Mouse (Mus musculus) kidney, adult 11 months (tissue): ENCODE results near the gene Mreg.

Experiments used
- DNase-seq: peaks from one replicate; pipeline ENCODE4 v3.0.0; 2022

Mreg gene

DNA sequence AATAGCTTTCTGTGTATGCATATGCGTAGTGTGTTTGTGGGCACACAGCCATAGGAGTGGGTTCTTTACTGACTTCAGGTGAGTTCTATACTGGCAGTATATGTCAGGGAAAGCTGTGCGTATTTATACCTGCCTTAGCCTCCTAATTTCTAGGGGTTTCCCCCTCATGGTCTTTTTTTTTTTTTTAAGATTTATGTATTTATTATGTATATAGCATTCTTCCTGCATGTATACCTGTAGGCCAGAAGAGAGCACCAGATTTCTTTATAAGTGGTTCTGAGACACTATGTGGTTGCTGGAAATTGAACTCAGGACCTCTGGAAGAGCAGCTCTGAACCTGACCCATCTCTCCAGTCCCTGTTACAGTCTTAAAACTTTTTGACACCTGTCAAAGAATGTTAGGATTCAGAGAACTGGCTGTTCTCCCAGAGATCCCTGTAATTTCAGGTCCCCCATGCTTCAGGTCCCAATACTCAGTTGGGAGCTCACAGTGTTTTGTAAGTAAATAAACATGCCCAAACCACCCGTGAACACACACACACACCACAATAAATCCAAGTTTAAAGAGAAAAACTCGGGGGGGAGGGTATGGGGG, 14.9 kb upstream of the Mreg start:
- no peak for DNase-seq

DNA sequence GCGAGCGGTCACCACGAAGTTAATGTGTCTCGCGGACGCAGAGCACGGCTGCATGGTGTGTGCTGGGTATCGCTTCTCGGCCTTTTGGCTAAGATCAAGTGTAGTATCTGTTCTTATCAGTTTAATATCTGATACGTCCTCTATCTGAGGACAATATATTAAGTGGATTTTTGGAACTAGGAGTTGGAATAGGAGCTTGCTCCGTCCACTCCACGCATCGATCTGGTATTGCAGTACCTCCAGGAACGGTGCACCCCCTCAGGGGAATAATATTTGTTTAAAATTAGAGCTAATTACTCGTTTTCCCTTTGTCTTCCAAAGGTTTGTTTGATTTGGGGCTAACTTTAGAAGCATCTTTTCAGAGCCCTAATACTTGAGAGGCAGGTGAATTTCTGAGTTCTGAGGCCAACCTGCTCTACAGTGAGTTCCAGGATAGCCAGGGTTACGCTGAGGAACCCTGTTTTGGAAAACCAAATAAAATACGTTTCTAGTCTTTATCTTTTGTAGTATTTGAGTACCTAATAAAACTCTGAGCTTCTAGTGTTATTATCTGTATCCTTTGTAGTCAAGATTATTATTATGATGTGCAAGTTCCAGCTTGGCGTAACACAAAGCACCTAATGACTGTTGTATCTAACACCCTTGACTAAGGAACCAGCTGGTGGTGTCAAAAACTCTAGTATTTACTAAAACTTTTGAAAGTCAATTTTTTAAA, 14.2 kb upstream of the Mreg start:
- DNase-seq: peak; percentile 33

DNA sequence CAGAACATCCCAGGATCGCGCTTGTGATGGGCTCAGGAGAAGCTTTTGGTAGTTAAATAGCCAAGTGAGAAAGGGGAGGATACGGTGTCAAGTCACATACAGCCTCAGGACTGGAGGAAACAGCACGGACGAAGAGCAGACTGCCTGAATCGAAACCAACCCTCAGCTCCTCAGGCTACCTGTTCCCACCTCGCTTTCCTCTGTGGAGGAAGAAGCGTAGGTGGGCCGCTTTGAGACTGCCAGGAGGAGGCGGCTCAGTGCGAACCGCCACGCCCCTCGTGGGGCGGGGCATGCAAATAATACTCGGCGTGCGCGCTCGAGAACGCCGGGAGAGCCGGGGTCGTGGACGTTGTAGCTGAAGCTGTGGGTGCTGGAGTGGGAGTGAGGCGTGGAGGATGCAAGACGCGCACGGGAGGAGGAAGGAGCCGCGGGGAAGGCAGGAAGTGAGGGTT, 13.6 kb upstream of the Mreg start:
- peak; percentile 77 for DNase-seq

DNA sequence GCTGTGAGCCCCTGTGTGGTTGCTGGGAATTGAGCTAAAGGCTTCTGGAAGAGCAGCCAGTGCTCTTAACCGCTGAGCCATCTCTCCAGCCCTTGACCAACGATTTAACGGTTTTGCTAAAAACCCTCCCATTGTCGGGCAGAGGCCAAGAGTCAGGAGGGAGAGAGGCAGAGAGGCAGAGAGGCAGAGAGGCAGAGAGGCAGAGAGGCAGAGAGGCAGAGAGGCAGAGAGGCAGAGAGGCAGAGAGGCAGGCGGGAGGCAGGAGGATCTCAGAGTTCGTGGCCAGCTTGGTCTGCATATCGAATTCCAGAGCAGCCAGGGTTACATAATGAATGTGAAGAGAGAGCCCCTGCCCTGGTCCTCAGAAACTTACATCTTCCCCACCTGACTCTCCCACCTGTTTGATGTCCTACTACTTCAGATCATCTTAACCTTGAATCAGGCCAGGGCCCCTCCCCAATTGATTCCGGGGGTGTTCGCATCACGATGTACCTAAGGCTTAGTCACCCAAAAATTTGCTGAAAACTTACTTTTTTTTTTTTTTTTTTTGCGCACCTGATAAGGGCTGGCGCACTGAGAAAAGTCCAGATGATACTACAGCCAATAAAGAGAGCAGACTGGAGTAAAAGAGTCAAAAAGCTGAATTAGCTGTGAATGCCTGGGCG, 13.1 kb upstream of the Mreg start:
- DNase-seq: no peak

DNA sequence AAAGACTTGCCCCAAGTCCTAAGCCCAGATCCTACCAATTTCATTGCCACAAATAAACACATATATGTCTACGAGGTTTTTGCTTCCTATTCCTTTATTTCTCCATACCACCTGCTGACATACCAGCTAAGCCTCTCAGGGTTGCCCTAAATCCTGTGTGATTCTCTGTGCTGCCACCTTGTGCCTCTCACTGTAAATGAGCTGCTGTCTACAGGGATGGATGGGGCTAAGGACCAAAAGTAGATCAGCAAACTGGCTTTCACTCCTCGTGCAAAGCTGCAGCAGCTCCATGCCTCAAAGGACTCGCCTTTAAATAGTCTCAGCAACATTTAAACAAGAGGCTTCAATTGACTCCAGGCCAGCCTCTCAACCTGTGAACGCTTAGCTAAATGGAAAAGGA, 7.9 kb upstream of the Mreg start:
- no peak for DNase-seq

DNA sequence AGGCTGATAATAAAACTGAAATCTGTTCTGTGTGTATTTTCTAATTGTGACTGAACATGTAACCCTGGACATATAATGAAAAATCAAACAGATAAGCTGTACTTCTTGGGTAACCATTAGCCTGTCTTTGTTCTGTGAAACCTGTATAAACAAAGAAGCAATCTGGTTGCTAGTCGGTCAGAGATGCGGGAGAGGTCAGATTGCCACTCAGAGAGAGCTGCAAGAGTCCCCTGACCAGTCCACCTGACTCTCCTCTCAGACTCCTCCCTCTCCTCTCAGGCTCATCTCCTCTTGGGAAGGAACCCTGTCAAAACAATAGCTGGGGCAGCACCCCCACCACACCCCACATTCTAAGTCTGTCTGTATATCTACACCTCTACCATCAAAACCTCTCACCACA, 7.0 kb upstream of the Mreg start:
- no peak for DNase-seq

DNA sequence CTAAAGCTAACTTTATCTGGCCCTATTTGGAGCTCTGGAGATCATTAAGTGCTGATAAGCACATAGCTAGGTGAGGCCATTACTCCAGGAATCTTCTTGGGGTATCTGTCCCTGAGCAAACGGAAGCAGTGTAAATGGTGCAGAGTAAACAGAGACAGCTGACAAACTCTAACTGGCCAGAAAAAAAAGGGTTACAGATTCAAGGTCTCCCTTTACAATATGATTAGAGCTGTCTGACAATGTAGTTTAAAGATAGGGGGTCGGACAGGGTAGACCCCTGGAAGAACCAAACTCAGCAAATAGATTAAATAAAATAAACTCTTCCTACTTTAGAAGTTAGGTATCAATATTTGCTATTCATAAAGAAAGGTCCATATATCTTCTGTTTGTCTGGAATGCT, 6.5 kb upstream of the Mreg start:
- no peak for DNase-seq

DNA sequence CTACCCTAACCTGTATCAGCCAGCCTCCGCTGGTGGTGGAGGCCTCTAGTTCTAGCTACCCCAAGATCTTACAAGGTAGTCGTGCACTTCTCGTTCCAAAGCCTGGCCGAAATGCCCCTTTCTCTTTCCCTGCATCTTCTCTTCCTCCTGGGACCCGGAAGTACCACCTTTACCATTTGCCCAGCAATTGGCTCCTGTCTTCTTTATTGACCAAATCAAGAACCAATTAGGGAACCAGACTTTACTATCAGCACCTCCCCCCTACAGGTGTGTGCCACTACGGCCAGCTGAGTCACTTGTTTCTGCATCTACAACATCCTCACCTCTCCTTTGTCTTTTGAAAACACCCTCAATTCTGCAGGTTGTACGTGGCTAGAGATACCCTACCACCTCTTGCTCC, 4.7 kb upstream of the Mreg start:
- DNase-seq: no peak

DNA sequence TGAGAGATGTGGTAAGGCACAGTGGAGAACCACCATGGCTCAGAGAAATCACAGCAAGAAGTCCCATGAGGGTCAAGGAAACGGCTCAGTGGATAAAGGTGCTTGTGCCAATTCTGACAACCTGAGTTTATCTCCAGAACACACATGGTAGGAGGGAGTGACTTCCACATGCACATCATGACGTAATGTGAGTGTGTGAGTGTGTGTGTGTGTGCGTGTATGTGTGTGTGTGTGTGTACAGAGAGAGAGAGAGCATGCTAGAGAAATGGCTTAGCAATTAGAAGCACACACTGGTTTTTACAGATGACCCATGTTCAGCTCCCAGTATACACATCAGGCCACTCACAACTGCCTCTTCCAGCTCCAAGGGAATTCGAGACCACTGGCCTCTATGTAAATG, 3.1 kb upstream of the Mreg start:
- DNase-seq: no peak

DNA sequence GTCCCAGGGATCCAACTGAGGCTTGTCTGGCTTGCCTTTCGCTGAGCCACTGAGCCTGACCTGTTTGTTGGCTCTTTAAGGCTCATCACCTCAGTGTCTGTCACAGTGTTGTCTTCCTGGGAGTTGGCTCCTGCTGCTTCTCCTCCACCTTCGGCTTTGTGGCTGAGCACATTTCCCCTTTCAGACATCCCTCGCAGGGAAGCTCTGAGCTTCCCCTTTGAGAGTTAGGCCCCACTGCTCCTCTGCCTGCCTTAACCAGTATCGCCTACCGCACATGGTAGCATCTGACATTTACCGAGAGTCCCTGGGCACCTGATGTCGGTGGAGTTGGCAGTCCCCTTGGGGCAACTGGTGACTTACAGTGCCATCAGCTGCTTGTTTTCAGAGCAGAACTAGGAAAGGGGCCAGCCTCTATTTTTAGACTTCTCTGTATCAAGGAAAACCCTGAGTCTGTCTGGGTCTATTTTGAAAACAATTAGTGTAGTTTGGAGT, 2.4 kb upstream of the Mreg start:
- DNase-seq: no peak

DNA sequence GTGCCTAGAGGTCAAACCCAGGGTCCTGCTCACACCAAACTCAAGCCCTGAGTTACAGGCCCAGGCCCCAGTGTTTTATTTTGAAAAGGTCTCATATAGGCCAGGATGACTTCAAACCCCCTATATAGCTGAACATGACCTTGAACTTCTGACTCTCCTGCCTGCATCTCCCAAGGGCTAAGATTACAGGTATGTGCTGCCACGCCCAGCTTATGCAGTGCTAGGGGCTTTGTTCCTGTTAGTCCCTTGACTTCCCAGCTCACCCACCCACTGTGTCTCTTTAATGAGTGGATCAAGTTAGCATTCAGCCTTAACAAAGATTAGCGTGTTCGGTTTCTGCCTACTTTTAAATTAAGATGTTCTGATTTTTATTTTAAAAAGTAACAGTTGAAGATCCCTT, 1.8 kb upstream of the Mreg start:
- no peak for DNase-seq

DNA sequence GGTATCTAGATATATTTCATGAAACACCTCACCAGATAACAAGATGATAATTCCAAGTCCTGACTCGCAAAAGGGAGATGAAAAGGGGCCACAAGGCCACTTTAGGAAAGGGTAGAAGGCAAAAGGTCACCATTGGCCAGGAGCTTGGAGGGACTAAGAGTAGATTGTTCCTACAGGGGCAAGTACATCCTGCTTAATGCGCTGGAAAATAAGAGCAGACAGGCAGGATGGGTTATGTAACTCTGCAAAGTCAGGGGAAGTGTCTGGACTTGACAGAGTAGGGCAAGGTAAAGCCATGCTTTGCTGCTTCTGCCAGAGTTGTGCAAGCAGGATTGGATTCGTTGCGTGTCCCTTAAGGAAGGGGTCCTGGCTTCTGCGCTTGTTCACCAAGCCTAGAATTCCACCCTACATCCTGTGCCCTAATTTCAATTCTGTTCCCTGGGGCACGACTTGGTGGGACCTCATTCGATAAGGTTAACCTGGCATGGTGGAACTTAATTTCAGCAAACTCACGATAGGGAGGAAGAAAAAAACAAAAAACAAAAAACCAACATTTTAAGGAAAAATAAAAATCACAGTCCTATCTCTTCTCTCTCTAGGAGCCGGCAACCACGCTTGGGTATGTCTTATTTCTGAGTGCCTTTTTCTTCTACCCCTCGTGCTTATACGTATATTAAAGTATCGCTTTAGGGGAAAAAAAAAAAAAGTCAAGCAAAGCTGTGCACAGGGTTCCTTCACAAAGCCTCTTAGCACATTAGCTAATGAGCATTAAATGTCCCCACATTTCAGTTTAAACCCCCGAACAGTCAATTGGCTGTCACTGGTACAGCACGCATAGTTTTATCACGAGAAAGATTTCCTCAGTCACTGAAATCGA, 1.1 kb downstream of the Mreg start:
- no peak for DNase-seq

DNA sequence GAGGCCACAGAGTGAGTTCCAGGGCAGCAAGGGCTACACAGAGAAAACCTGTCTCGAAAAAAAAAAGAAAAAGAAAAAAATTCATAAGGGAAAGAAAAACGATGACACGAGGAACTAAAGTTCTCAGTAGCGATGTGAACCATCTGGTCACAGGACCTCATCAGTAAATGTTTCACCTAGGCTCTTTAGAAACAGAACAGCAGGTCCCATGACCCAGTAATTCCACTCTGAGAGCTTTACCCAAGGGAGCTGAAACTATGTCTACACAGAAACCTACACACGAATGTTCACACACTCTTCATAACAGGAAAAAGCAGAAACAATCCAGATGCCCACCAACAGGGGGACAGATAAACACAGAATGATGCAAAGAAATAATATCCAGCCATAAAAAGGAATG, 4.0 kb downstream of the Mreg start:
- DNase-seq: no peak

DNA sequence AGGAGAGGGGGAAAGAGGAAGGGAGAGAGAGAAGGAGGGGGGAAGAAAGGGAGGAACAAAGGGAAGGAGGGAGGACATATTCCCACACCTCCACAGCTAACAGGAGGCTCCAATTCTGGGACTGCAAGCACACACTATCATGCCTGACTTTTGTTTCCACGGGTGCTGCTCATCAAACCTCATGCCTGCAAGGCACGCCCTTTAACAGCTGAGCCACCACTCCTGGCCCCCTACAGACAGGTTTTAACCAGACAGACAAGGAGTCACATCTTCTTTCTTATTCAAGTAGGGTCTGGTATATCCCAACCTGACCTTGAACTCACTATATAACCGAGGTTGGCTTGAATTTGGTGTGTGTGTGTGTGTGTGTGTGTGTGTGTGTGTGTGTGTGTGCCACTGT, 7.0 kb downstream of the Mreg start:
- DNase-seq: no peak

DNA sequence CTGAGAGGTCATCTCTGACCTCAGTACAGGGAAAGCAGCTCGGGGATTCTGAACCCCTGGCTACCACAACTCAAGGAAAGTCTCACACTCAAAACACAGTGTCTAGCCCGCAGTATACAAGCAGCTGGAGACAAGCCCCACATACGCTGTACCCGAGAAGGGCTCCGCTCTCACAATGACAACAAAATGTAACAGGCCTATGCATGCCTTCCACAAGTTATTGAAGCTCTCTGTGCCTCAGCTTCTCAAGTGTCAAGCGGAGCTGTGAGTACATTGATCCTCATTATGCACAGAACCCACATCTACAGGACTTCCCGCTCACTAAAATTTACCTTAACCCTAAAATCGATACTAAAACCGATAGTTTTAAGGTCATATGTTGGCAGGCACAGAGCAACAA, 8.9 kb downstream of the Mreg start:
- DNase-seq: no peak

DNA sequence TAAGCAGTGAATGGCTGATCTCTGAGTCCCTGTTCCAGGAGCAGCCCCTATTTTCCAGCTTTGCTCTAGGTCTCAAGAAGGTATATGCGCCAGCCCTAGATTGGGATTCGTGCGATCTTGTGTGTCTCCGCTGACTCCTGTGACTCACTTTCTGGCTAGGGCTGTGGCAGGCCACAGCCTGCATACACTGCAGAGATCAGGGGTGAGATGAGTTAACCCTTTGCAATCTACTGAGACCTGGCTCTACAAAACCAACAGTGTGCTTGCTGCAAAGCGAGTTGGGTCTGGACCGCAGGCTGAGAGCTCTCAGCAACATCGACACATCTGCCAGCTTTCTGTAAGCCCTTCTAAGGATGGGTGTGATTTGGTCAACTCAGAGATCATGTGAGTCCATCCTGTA, 9.4 kb downstream of the Mreg start:
- no peak for DNase-seq

DNA sequence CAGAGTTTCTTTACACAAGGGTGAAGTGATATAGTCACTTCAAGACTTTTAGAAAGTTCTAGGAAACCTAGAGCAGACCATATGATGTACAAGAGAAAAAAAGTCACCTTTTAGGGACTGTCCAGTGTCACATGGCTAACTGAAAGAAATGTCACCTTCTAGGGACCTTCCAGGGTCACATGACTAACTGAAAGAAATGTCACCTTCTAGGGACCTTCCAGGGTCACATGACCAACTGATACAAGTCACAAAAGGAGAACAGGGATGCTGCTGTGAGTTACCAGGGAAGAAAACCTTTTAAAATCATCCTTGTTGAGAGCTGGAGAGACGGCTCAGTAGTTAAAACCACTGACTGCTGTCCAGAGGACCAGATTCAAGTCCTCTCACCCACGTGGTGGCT, 10.0 kb downstream of the Mreg start:
- DNase-seq: no peak

DNA sequence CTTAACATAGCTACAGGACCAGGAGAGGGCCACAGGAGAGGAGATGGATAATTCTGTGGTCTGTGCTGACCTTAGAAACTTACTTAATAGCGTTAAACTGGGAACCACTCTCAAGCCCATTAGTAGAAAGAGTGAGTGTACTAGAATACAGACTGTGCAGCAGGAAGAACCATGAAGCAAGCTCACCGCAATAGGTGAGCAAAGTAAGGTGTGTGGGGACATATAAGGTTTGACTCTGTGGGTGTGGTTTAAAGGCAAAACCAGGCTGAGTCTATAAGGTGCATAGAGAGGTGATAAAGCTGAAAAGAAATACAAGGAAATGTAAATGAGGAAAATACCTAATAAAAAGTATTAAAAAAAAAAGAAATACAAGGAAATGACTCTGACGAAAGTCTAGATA, 11.0 kb downstream of the Mreg start:
- DNase-seq: no peak

DNA sequence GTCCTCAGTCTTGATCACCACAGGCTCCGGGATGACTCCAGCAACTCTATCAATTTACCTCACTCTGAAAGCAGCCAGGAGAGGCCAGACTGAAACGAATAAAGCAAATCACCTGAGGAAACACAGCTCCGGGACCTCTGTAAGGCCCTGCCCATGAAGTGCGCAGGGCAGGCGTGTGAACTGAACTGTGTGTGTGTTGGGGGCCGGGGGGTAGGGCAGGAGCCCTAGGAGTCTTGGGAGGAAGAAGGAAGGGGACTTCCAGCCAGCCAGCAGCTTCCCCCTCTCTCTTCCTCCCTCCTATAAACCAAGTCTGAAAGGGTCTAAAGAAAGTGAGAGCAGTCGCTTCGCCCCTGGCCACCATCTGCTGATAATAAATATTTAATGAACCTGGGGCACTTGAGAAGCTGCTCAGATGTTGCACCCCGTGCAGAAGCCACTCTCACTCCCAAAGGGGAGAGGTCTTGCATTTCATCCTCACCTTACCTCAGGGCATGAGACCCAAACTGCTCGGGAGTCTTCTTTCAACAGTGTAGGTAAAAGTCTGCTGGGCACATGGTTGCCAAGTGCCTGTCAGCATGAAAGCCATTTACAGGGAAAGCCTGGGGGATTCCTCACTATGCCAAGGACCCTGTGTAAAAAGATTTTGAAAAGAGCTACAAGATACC, 13.8 kb downstream of the Mreg start:
- no peak for DNase-seq

DNA sequence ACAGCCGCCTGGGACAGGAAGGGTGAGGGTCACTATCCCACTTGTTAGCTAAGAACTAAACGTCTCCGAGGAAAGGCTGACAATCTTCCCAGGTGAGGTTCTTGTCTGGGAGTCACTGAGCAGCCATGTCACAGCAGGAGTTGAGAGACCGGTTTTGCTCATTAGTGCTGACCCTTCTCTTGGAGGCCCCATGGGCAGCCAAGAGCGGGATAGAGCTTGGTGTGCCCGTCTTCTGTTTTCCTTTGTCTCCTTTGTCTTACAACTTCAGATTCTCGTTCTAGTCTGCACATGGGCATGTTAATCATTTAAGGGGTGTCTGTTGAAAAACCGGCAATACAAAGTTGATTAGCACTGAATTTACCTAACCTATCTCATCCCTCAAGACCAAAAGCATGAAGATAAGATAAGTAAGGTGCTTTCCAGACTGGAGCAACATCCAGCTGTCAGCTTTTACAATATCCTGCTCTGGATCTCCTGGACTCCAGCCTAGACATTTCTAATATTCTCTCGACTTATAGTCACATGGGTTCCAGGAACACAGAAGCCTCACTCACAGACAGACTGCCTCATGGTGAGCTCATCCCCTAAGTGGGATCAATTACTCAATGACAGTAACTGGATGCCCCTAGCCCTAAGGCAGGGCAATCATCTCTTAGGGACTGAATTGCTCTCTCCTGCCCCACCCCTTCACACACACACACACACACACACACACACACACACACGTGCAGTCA, 15.3 kb downstream of the Mreg start:
- DNase-seq: no peak

DNA sequence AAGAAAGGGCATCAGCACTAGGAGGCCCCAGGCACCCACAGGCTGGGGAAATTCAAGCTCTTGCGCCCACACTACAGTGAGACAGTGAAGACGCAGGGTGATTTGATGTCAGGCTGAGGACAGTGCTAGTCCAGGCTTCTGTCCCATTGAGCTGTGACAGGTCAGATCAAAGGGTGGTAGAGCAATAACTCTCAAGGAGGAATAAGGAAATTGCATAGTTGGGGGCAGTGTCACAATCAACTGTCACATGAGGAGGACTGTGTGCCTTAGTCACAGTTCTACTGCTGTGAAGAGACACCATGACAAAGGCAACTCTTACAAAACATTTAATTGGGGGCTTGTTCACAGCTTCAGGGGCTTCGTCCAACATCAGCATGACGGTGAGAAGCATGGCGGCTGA, 16.0 kb downstream of the Mreg start:
- DNase-seq: no peak

DNA sequence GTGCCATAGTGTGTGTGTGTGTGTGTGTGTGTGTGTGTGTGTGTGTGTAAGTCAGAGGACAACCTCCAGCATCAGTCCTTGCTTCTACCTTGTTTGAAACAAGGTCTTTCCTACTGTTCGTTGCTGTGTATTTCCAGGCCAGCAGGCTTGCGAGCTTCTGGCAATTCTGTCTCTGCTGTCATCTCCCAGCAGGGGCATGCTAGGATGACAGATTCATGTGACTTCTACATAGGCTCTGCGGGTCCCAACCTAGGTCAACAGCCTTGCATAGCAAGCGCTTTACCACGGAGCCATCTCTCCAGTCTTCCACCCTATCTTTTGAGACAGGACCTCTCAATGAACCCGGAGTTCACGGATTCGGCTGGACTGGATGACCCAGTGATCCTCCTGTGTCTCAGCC, 20.7 kb downstream of the Mreg start:
- no peak for DNase-seq
